Mouse (Mus musculus) limb, embryonic 15.5 days (tissue): ENCODE data around the gene Acad10. TPM values are rescaled to one million over a fixed set of nuclear protein-coding genes. Genes with fewer than 3 reads are reported as not detected.
"Not testable (repeated sequence)": the region's sequence is repeated elsewhere in the genome, so short reads cannot be mapped to it uniquely, and the experiment has no call there.

Source experiments
- ATAC-seq: fragments of 200-750 bp; cut with Nextera tagmentation; 2 replicates; pipeline ENCODE4 v1.8.0; 2017; ENCODE audit warnings: low read depth, moderate TSS enrichment; ENCODE audit not compliant: insufficient number of reproducible peaks, low FRiP score, low TSS enrichment
- H3K27ac ChIP-seq: fragments of 300-500 bp; sonication (generic); 2 replicates; pipeline ENCODE4 v1.5.1; 2015; ENCODE audit warnings: moderate library complexity, mild to moderate bottlenecking, inconsistent platforms
- H3K27me3 ChIP-seq: fragments of 300-500 bp; sonication (generic); 2 replicates; pipeline ENCODE4 v1.6.1; 2015; ENCODE audit warnings: inconsistent platforms
- H3K36me3 ChIP-seq: fragments of 300-500 bp; sonication (generic); 2 replicates; pipeline ENCODE4 v1.6.1; 2015; ENCODE audit warnings: inconsistent platforms
- H3K4me1 ChIP-seq: fragments of 300-500 bp; sonication (generic); 2 replicates; pipeline ENCODE4 v1.6.1; 2015; ENCODE audit warnings: inconsistent platforms
- H3K4me2 ChIP-seq: fragments of 300-500 bp; sonication (generic); 2 replicates; pipeline ENCODE4 v1.6.1; 2015; ENCODE audit warnings: mild to moderate bottlenecking, inconsistent platforms
- H3K4me3 ChIP-seq: fragments of 300-500 bp; sonication (generic); 2 replicates; pipeline ENCODE4 v1.5.1; 2015; ENCODE audit warnings: mild to moderate bottlenecking, inconsistent platforms
- H3K9ac ChIP-seq: fragments of 300-500 bp; sonication (generic); 2 replicates; pipeline ENCODE4 v1.6.1; 2015; ENCODE audit warnings: inconsistent platforms
- H3K9me3 ChIP-seq: fragments of 300-500 bp; sonication (generic); 2 replicates; pipeline ENCODE4 v1.6.1; 2016; ENCODE audit warnings: inconsistent platforms
- WGBS: fragments of 180-500 bp; shearing (Covaris S2); methylation state at CpG from one replicate; pipeline ENCODE4 v1.1.7; 2015; 5-methylcytosine and 5-hydroxymethylcytosine counted together
- polyA plus RNA-seq: library from polyadenylated mRNA; unstranded; fragments of >200 nt; fragmentation: Nextera tagmentation; extraction: Ambion mirVana; gene quantifications from 2 replicates; pipeline ENCODE4 v1.2.1, GENCODE M21; 2015

The Acad10 gene
- polyA plus RNA-seq, 1 experiment from 2014 or later, result 3.3 TPM

GRCm38 (mm10) chr5:121656866-121657265 lies 3.4 kb downstream of the Acad10 start:
- not testable (repeated sequence) for ATAC-seq, H3K36me3 ChIP-seq, H3K27ac ChIP-seq, H3K27me3 ChIP-seq, H3K4me3 ChIP-seq, H3K9me3 ChIP-seq, H3K4me2 ChIP-seq, H3K9ac ChIP-seq
- H3K4me1 ChIP-seq, result peaks cover 12% of the 10 kb centered on the region
- 69% methylated on average over 6 of the region's 6 CpGs for WGBS

DNA sequence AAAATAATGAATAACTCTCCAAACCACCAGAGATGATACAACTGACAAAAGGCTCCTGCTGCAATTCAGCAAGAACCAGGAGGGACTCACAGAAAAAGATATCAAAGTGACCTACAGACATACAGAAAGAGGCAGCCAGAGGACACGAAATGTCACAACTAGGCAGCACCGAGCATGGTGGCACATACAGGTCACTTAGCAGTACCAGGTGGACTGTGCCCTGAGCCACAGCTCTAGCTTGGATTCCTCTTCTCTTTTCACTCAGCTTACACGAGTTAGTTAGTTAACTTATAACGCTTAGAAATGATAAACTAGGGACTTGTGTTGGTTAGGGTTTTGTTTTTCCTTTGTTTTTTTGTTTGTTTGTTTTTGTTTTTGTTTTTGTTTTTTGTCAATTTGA lies 5.8 kb downstream of the Acad10 start:
- Histone ChIP-seq H3K9ac (no peak overlapping the region), H3K27me3 (no peaks in the 10 kb centered on the region), H3K36me3 (no peaks in the 10 kb centered on the region), H3K4me2 (no peak overlapping the region), H3K4me3 (no peak overlapping the region), H3K4me1 (no peaks in the 10 kb centered on the region), H3K9me3 (no peaks in the 10 kb centered on the region), H3K27ac (no peak overlapping the region)
- WGBS, result 67% methylated on average over 4 of the region's 4 CpGs
- no peak for ATAC-seq

DNA sequence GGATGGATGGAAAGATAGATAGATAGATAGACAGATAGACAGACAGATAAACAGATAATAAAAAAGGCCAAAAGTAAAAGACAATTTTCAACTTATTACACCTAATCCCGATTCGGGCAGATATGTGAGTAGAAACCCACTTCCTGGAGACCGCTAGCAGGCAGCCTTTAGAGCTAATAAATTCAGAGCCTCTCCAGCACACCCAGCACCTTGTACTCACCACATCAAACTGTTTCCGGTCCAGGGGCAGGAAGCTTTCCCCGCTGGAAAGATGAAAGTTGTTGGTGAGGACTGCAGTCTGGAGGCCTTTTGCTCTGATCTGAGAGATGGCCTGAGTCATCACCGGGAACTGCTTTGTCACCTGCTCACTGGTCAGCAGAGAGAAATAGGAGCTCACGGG lies 11.2 kb downstream of the Acad10 start:
- Histone ChIP-seq H3K9me3 (no peaks in the 10 kb centered on the region), H3K4me2 (no peak overlapping the region), H3K4me1 (0 out of 2 replicates have a peak, but pooled peaks cover 2% of the 10 kb centered on the region), H3K4me3 (no peak overlapping the region), H3K36me3 (no peaks in the 10 kb centered on the region), H3K27me3 (no peaks in the 10 kb centered on the region), H3K9ac (no peak overlapping the region), H3K27ac (no peak overlapping the region)
- WGBS, result 46% methylated on average over 7 of the region's 7 CpGs
- no peak for ATAC-seq

GRCm38 (mm10) chr5:121639601-121640000 lies 20.7 kb downstream of the Acad10 start:
- no peak for ATAC-seq
- 89% methylated on average over 9 of the region's 9 CpGs for WGBS
- H3K9me3 ChIP-seq, result no peaks in the 10 kb centered on the region

GRCm38 (mm10) chr5:121637296-121637695 lies 23.0 kb downstream of the Acad10 start:
- Histone ChIP-seq H3K27me3 (no peaks in the 10 kb centered on the region), H3K4me1 (0 out of 2 replicates have a peak, but pooled peaks cover 4% of the 10 kb centered on the region), H3K36me3 (no peaks in the 10 kb centered on the region), H3K4me2 (no peak overlapping the region), H3K4me3 (no peak overlapping the region), H3K9me3 (no peaks in the 10 kb centered on the region), H3K9ac (no peak overlapping the region), H3K27ac (no peak overlapping the region)
- 72% methylated on average over 6 of the region's 6 CpGs for WGBS
- no peak for ATAC-seq

More at GRCm38 (mm10) chr5:121639601-121640000, 20.7 kb downstream of the Acad10 start:
- Histone ChIP-seq H3K27me3 (no peaks in the 10 kb centered on the region), H3K36me3 (no peaks in the 10 kb centered on the region), H3K27ac (no peak overlapping the region), H3K4me3 (no peak overlapping the region), H3K9ac (no peak overlapping the region), H3K4me1 (0 out of 2 replicates have a peak, but pooled peaks cover 4% of the 10 kb centered on the region), H3K4me2 (no peak overlapping the region)

GRCm38 (mm10) chr5:121634668-121635067 lies 25.6 kb downstream of the Acad10 start:
- H3K4me3 ChIP-seq, result no peak overlapping the region
- no peak overlapping the region for H3K4me2 ChIP-seq
- 0 out of 2 replicates have a peak, but pooled peaks cover 4% of the 10 kb centered on the region for H3K4me1 ChIP-seq
- no peaks in the 10 kb centered on the region for H3K9me3 ChIP-seq
- H3K27ac ChIP-seq, result no peak overlapping the region
- no peaks in the 10 kb centered on the region for H3K36me3 ChIP-seq
- no peak overlapping the region for H3K9ac ChIP-seq
- no peaks in the 10 kb centered on the region for H3K27me3 ChIP-seq
- no peak for ATAC-seq
- WGBS, result 92% methylated on average over 5 of the region's 5 CpGs

- WGBS, result 61% methylated on average over 3 of the region's 3 CpGs
- Histone ChIP-seq H3K9ac (no peak overlapping the region), H3K27me3 (no peaks in the 10 kb centered on the region), H3K36me3 (no peaks in the 10 kb centered on the region), H3K27ac (no peak overlapping the region), H3K9me3 (no peaks in the 10 kb centered on the region), H3K4me2 (no peak overlapping the region), H3K4me1 (0 out of 2 replicates have a peak, but pooled peaks cover 4% of the 10 kb centered on the region), H3K4me3 (no peak overlapping the region)
- no peak for ATAC-seq
These were observed 27.5 kb downstream of the Acad10 start for GRCm38 (mm10) chr5:121632804-121633203.

- H3K36me3 ChIP-seq, H3K9ac ChIP-seq, ATAC-seq, H3K4me3 ChIP-seq, H3K4me1 ChIP-seq, H3K27me3 ChIP-seq, H3K4me2 ChIP-seq, H3K27ac ChIP-seq, H3K9me3 ChIP-seq: not testable (repeated sequence)
- WGBS, result 59% methylated on average over 8 of the region's 9 CpGs
These were observed 29.1 kb downstream of the Acad10 start for GRCm38 (mm10) chr5:121631106-121631647.

DNA sequence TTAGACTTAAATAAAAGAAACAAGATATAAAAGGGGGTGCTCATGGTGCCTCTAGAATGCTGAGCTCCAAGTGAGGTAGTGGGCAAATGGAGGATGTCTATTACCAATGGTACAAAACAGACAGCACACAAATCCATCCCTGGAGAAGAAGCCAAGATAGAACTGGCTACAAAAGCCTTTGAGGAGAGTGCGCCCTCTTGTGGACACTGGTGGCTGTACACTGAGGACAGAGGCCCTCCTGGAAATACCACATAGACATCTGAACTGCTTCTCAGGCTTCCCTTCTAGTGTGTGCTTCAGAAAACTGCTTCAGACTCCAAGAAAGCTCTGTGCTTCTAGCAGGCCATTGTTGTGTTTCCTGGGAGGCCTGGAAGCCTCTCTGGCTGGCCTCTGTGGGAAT lies 32.4 kb downstream of the Acad10 start:
- Histone ChIP-seq H3K4me3 (no peak overlapping the region), H3K27ac (no peak overlapping the region), H3K4me2 (no peak overlapping the region), H3K27me3 (no peaks in the 10 kb centered on the region), H3K36me3 (no peaks in the 10 kb centered on the region), H3K4me1 (no peaks in the 10 kb centered on the region), H3K9me3 (no peaks in the 10 kb centered on the region), H3K9ac (no peak overlapping the region)
- no peak for ATAC-seq
- 0% methylated on average over 1 of the region's 1 CpGs for WGBS

GRCm38 (mm10) chr5:121623241-121623640 lies 37.1 kb downstream of the Acad10 start:
- Histone ChIP-seq H3K9ac (no peak overlapping the region), H3K4me1 (peaks cover 10% of the 10 kb centered on the region), H3K4me3 (no peak overlapping the region), H3K27ac (no peak overlapping the region), H3K36me3 (no peaks in the 10 kb centered on the region), H3K4me2 (no peak overlapping the region), H3K9me3 (no peaks in the 10 kb centered on the region), H3K27me3 (no peaks in the 10 kb centered on the region)
- ATAC-seq, result no peak
- WGBS, result 84% methylated on average over 3 of the region's 3 CpGs

- ATAC-seq, result no peak
- Histone ChIP-seq H3K4me1 (peaks cover 10% of the 10 kb centered on the region), H3K4me3 (no peak overlapping the region), H3K27ac (no peak overlapping the region), H3K9me3 (no peaks in the 10 kb centered on the region), H3K36me3 (no peaks in the 10 kb centered on the region), H3K4me2 (no peak overlapping the region), H3K9ac (no peak overlapping the region), H3K27me3 (no peaks in the 10 kb centered on the region)
- 81% methylated on average over 5 of the region's 5 CpGs for WGBS
These were observed 39.2 kb downstream of the Acad10 start for GRCm38 (mm10) chr5:121621102-121621501.

DNA sequence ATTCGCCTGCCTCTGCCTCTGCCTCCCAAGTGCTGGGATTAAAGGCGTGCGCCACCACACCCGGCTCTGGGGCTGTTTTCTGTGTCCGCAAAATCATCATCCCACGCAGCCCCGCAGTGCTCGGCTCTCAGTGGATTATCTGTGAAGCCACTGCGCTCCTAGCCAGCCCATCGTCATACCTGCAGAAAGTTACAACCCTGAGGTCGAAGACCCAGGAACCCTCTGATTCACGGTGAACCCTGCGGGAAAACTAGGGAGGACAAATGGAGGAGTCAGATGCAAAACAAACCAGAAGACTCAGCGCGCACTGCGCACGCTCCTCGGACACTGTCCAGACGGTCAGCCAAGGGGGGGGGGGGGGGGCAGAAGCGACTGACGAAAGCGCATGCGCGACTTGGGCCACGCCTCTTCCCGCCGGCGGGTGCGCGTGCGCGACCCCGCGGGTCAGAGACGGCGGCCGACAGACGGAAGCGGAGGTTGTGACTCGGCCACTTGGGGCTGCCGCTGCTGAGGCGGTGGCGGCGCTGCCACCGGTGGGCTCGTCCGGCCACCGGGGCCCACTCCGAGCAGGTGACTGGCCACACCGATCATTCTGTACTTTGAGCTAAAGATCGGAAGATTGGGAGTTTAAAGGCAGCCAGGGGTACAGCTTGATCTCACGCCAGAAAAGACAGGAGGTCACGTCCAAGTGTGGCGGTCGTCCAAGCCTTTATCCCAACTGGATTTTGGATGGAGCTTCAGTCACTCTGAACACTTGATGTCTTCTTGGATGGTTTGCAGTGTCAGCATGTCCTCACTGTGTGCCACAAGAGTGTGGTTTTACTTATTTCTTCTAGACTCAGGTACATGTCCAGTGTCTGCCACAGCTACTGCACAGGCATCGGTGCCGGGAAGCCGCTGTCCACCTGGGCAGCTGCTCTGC lies 41.5 kb downstream of the Acad10 start, which contains the start of gene Acad12:
TSS of gene Acad12 (minus strand) at position 347 of the 922 bp plus-strand sequence.
- Histone ChIP-seq H3K4me1 (peaks cover 10% of the 10 kb centered on the region), H3K4me3 (peak within 1 kb of the TSS; percentile 75), H3K27ac (peak within 1 kb of the TSS; percentile 81), H3K4me2 (peak within 1 kb of the TSS; percentile 58), H3K9me3 (no peaks in the 10 kb centered on the region), H3K9ac (peak within 1 kb of the TSS; percentile 78), H3K27me3 (no peaks in the 10 kb centered on the region), H3K36me3 (no peaks in the 10 kb centered on the region)
- under 1% methylated on average over 58 of the region's 58 CpGs for WGBS
- peak; percentile 68 for ATAC-seq
